Mouse (Mus musculus): ENCODE results near the gene Apln. TPM values are rescaled to one million over a fixed set of nuclear protein-coding genes. Genes with fewer than 3 reads are reported as not detected.

Gene Apln
- polyA plus RNA-seq, 1 experiment from 2014 or later: 4.7 TPM

DNA sequence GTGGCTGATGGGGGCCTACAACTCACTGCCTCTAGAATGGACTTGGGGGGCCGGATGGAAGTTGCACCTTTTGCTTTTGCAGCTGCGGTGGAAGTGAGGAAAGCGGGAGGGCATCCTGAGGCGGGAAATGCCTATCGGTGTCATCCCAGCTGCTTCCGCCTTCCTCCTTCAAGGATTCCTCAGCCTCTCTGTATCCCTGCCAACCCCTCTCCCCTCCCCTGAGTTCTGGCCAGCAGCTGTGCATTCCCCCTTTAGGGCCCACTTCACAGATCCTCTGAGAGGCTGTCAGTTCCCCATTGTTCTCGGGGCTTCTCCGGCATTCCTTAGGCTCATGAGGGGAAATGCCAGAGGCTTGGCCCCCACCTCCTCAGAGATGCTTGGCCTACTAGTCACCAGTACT lies 28.6 kb downstream of the Apln start:
- Histone ChIP-seq H3K9ac (no peak overlapping the region), H3K4me2 (no peak overlapping the region), H3K27ac (replicated peaks) (no peak overlapping the region), H3K4me1 (replicated peaks) (no peaks in the 10 kb centered on the region), H3K36me3 (no peaks in the 10 kb centered on the region), H3K27me3 (no peaks in the 10 kb centered on the region), H3K4me3 (no peak overlapping the region), H3K9me3 (no peaks in the 10 kb centered on the region)
- no peak for ATAC-seq (ENCODE audit: low FRiP score, low read depth)
- 54% methylated on average over 8 of the region's 8 CpGs for WGBS

GRCm38 (mm10) chrX:48004786-48005185 lies 29.9 kb downstream of the Apln start:
- no peaks in the 10 kb centered on the region for H3K4me1 ChIP-seq (replicated peaks)
- no peak overlapping the region for H3K9ac ChIP-seq
- WGBS: 96% methylated on average over 1 of the region's 1 CpGs
- H3K9me3 ChIP-seq: no peaks in the 10 kb centered on the region
- H3K4me2 ChIP-seq: no peak overlapping the region
- no peak overlapping the region for H3K27ac ChIP-seq (replicated peaks)
- ATAC-seq (ENCODE audit: low FRiP score, low read depth): no peak
- H3K4me3 ChIP-seq: no peak overlapping the region
- no peaks in the 10 kb centered on the region for H3K36me3 ChIP-seq
- no peaks in the 10 kb centered on the region for H3K27me3 ChIP-seq

DNA sequence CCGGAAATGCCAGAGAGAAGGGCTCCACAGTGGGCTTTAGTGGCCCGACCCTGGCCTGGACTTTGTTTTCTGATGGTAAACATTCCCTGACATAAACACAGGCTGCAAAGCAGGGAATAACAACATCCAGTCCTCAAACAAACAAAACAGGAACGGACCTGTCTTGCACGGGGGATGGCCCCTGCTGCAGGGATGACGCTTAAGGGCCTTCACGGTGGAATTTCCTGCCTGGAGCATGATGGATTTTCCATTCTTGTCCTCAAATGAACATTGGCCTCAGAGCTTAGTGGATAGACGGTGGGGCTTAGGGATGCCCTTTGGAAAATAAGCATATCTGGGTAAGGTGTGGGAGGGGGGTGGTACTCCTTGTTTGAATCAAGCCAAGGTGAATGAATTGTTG lies 33.5 kb downstream of the Apln start:
- WGBS: 84% methylated on average over 7 of the region's 7 CpGs
- Histone ChIP-seq H3K9ac (no peak overlapping the region), H3K36me3 (no peaks in the 10 kb centered on the region), H3K27me3 (no peaks in the 10 kb centered on the region), H3K4me1 (replicated peaks) (no peaks in the 10 kb centered on the region), H3K9me3 (no peaks in the 10 kb centered on the region), H3K4me3 (no peak overlapping the region), H3K4me2 (no peak overlapping the region), H3K27ac (replicated peaks) (no peak overlapping the region)
- ATAC-seq (ENCODE audit: low FRiP score, low read depth): no peak

- Histone ChIP-seq H3K27me3 (no peaks in the 10 kb centered on the region), H3K4me3 (no peak overlapping the region), H3K36me3 (no peaks in the 10 kb centered on the region), H3K9me3 (no peaks in the 10 kb centered on the region), H3K9ac (no peak overlapping the region), H3K27ac (replicated peaks) (no peak overlapping the region), H3K4me2 (no peak overlapping the region), H3K4me1 (replicated peaks) (no peaks in the 10 kb centered on the region)
- no peak for ATAC-seq (ENCODE audit: low FRiP score, low read depth)
- 77% methylated on average over 8 of the region's 8 CpGs for WGBS
Measured at GRCm38 (mm10) chrX:47998412-47998811, 36.2 kb downstream of the Apln start.

- no peaks in the 10 kb centered on the region for H3K36me3 ChIP-seq
- no peak overlapping the region for H3K27ac ChIP-seq (replicated peaks)
- peak; percentile 75 for ATAC-seq (ENCODE audit: low FRiP score, low read depth)
- H3K4me2 ChIP-seq: peak overlapping the region; percentile 39
- 20% methylated on average over 8 of the region's 8 CpGs for WGBS
- 0 out of 2 replicates have a peak, but pooled peaks cover 3% of the 10 kb centered on the region for H3K4me1 ChIP-seq (replicated peaks)
- no peak overlapping the region for H3K4me3 ChIP-seq
- H3K9me3 ChIP-seq: no peaks in the 10 kb centered on the region
- H3K27me3 ChIP-seq: no peaks in the 10 kb centered on the region
- no peak overlapping the region for H3K9ac ChIP-seq
Measured at GRCm38 (mm10) chrX:47992606-47993005, 42.0 kb downstream of the Apln start.

DNA sequence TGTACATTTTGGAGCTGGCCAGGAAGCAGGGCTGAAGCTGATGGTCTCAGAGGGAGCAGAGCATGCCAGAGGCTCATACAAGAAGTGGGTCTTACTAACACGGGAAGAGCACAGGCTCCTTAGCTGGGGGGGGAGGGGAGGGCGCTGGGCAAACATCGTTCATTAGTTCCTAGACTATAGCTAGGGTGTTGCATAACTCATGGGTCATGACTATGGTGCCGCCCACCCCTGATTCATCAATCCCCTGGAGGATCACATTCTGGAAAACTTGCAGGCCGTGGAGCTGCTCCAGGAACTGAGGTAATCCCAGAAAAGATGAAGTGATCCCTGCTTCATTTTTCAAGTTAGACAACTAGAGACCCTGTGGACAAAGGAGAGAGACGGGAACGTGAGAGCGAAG lies 46.6 kb downstream of the Apln start:
- Histone ChIP-seq H3K4me2 (no peak overlapping the region), H3K27me3 (no peaks in the 10 kb centered on the region), H3K27ac (replicated peaks) (no peak overlapping the region), H3K4me1 (replicated peaks) (peaks cover 7% of the 10 kb centered on the region; the same call in 1 of the 2 replicates), H3K36me3 (no peaks in the 10 kb centered on the region), H3K9ac (no peak overlapping the region), H3K4me3 (no peak overlapping the region), H3K9me3 (no peaks in the 10 kb centered on the region)
- no peak for ATAC-seq (ENCODE audit: low FRiP score, low read depth)
- WGBS: 75% methylated on average over 8 of the region's 8 CpGs

GRCm38 (mm10) chrX:47985000-47985619 lies 49.5 kb downstream of the Apln start:
- Histone ChIP-seq H3K9ac (no peak overlapping the region), H3K27me3 (no peaks in the 10 kb centered on the region), H3K36me3 (no peaks in the 10 kb centered on the region), H3K4me2 (peak overlapping the region; percentile 49), H3K27ac (replicated peaks) (no peak overlapping the region), H3K4me1 (replicated peaks) (peaks cover 4% of the 10 kb centered on the region; the same call in 1 of the 2 replicates), H3K4me3 (peak overlapping the region; percentile 30), H3K9me3 (no peaks in the 10 kb centered on the region)
- 21% methylated on average over 19 of the region's 19 CpGs for WGBS
- ATAC-seq (ENCODE audit: low FRiP score, low read depth): peak; percentile 48; the same call in 1 of the 2 replicates

- H3K27me3 ChIP-seq: no peaks in the 10 kb centered on the region
- no peak overlapping the region for H3K27ac ChIP-seq (replicated peaks)
- H3K4me2 ChIP-seq: no peak overlapping the region
- ATAC-seq (ENCODE audit: low FRiP score, low read depth): no peak
- H3K4me3 ChIP-seq: no peak overlapping the region
- no peaks in the 10 kb centered on the region for H3K36me3 ChIP-seq
- no peak overlapping the region for H3K9ac ChIP-seq
- WGBS: 89% methylated on average over 5 of the region's 5 CpGs
- H3K9me3 ChIP-seq: no peaks in the 10 kb centered on the region
- H3K4me1 ChIP-seq (replicated peaks): no peaks in the 10 kb centered on the region
Measured at GRCm38 (mm10) chrX:47977078-47977477, 57.6 kb downstream of the Apln start.

DNA sequence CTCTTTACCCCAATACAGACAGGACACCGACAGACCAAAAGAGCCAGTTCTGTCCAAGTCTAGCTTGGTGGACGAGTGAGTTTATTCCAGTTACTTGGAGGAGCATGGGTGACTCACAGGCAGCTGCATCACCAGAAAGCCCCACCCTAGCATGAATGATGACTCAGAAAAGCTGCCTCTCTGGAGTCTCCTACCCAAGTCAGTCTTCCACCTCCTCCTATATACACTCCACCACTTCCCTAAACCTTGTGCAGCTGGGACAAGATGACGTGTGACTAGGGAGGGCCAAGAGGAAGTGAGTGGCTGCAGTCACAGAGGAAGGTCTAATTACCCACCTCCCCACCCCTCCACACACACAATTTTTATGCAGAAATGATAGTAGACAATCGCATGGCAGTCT lies 58.1 kb downstream of the Apln start:
- no peak for ATAC-seq (ENCODE audit: low FRiP score, low read depth)
- H3K36me3 ChIP-seq: no peaks in the 10 kb centered on the region
- H3K27ac ChIP-seq (replicated peaks): no peak overlapping the region
- no peak overlapping the region for H3K9ac ChIP-seq
- no peaks in the 10 kb centered on the region for H3K9me3 ChIP-seq
- no peaks in the 10 kb centered on the region for H3K27me3 ChIP-seq
- no peak overlapping the region for H3K4me3 ChIP-seq
- no peak overlapping the region for H3K4me2 ChIP-seq
- WGBS: 82% methylated on average over 4 of the region's 4 CpGs
- no peaks in the 10 kb centered on the region for H3K4me1 ChIP-seq (replicated peaks)

Other genes starting within 250 kb of the Apln start
- 30.9 and 33.6 TPM in 2 replicates for gene Smarca1, start 141.9 kb downstream of the Apln start, polyA plus RNA-seq (2015; fragmentation: Nextera tagmentation; extraction: Ambion mirVana)
- 32.9 and 33.5 TPM in 2 replicates for gene Ocrl, start 122.5 kb downstream of the Apln start, polyA plus RNA-seq (2015; fragmentation: Nextera tagmentation; extraction: Ambion mirVana)
- gene Xpnpep2, start 73.9 kb upstream of the Apln start, polyA plus RNA-seq (2015; fragmentation: Nextera tagmentation; extraction: Ambion mirVana): 0.58 and 0.92 TPM in 2 replicates
- 0.97 and 1.4 TPM in 2 replicates for gene Sash3, start 111.6 kb upstream of the Apln start, polyA plus RNA-seq (2015; fragmentation: Nextera tagmentation; extraction: Ambion mirVana)
- gene Zdhhc9, start 174.0 kb upstream of the Apln start, polyA plus RNA-seq (2015; fragmentation: Nextera tagmentation; extraction: Ambion mirVana): 9.4 and 10.1 TPM in 2 replicates
- gene Utp14a, start 222.0 kb upstream of the Apln start, polyA plus RNA-seq (2015; fragmentation: Nextera tagmentation; extraction: Ambion mirVana): 13.5 and 14.2 TPM in 2 replicates

Data from hindbrain, embryonic 15.5 days (tissue).